Mouse (Mus musculus): ENCODE data around the gene Colgalt1. TPM values are rescaled to one million over a fixed set of nuclear protein-coding genes. Genes with fewer than 3 reads are reported as not detected.

Gene Colgalt1
- polyA plus RNA-seq (2014; fragmentation: Illumina TruSeq; extraction: RNeasy Lipid Tissue Mini Kit (QIAGEN cat#74804); ENCODE audit: low read depth, low replicate concordance), result 29.0 TPM

DNA sequence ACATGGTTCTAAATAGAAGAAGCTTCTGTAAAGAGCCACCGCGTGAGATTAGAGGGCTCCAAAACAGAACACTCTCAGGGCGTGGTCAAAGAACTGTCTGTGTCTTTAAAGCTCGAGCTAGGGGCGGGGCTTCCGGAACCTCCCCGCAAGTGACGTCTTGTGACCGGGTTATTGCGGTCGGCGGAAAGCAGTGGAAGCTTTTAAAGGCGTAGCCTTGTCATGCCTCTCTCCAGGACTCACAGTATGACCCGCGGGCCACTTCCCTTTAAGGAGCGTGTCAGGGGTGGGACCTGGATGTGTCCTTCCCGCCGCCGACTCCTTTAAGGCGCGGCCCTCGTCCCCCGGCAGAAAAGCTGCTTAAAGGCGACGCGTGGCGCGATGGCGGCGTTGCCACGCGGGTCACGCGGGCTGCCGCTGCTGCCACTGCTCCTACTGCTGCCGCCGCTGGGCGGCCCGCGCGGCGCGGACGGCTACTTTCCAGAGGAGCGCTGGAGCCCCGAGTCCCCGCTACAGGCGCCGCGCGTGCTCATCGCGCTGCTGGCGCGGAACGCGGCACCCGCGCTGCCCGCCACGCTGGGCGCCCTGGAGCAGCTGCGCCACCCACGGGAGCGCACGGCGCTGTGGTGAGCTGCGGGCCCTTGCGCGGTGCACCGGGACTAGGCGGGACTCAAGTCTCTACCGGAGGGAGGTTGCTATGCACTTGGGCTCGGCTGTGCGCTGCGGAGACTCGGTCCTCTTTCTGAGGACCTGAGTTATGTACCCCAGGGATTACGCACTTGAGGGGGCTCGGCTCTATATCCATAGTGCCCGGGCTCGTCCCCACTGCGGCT, at the start of gene Colgalt1:
Gene Colgalt1 (plus strand): TSS at position 177 of the 830 bp plus-strand sequence.

DNA sequence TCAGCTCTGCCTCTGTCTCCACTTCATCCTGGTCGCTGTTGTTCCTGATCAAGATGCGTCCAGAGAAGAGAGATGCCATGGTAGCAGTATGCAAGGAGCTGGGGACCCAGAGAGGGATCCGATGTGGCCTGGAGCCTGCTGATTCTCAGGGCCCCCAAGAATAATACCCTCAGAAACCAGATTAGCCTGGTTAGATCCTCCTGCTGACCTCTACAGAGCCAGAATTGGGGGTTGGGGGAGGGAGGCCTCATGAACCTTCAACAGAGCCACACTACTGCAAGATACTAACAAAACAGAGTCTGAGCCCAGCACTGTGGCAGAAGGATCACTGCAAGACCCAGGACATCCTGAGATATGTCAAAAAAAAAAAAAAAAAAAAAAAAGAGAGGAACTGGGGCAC, 44.3 kb upstream of the Colgalt1 start, which contains the start of gene Nxnl1:
Gene Nxnl1 (minus strand): TSS at position 101 of the 400 bp plus-strand sequence.

DNA sequence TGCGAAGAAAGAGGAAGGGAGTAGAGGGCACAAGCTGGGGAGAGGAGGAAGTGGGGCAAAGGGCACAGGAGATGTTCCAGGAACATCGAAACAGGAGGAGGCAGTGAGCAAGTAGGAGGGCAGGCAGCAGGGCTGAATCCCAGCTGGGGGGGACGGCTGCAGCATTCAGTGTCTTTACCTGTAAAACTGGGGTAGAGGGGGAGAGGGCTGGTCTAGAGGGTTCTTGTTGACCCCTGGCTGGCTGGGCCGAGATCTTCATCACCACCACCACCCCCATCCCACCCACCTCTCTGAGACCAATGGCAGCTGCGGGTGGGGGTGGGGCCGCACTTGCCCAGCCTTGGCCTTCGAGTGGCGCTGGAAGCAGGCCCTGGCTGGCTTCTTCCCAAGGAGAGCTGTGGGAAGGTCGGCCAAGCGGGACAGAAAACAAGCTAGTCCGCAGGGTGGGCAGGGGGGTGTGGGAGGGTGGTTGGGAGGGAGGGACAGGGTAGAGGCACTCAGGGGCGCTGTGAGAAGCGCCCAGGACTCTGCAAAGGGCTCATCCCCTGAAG, 42.3 kb upstream of the Colgalt1 start, which contains the start of gene Slc27a1:
Gene Slc27a1 (plus strand): TSS at position 496 of the 551 bp plus-strand sequence.

DNA sequence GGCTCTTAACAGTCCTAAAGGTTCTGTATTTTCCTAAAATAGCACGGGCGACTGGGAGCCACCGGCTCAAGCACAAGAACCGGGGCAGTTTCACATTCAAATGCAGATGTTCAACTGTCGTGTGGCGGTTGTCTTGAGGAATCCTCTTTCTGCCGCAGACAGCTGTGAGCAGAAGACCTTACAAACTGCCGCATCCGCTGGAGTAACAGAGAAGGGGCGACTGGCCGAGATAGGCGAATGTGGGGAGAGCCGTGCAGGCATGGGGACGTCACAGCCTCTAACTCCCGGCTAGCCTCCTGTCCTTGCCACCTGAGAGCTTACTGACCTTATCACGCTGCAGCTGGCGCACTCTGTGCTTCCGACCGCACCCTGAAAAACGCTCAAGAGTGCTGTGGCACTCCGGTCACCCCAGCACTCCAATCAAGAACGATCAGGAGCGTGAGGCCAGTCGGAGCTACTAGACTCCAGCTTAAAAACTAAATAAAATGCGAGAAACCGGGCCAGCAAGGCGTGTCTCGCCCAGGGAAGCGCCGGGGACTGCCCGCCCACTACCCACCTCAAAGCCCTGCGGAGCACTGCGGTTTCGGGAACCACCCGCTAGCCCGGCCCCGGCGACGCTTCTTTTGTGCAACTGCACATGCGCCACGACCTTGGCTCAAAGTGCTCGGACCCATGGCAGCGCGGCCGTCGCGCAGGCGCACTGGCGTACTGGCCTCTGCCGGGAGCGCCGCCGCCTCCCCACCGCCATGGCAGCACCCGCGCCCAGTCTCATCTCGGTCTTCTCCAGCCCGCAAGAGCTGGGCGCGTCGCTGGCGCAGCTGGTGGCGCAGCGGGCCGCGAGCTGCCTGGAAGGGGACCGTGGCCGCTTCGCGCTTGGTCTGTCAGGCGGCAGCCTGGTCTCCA, 19.1 kb upstream of the Colgalt1 start, which contains the start of gene Pgls:
Gene Pgls (plus strand): TSS at position 706 of the 903 bp plus-strand sequence.

DNA sequence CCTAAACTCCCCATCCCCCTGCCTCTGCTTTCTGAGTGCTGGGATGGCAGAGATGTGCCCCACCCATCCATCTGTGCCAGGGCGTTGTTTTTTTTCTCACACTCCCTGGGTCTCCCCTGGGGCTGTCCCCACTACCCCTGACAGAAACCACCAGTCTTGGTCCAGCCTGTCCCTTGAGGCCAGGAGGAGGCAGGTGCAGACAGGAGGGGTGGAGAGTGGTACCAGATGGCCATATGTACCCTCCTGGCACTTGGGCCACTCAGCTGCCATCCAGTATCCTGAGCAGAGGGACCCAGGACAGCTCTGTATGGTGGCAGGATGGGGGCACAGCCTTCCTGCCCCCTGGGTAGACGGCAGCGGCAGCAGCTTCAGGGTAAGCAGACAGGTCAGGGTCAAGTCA, 13.3 kb upstream of the Colgalt1 start, which contains the start of gene Fam129c:
Gene Fam129c (plus strand): TSS at position 198 of the 400 bp plus-strand sequence.

DNA sequence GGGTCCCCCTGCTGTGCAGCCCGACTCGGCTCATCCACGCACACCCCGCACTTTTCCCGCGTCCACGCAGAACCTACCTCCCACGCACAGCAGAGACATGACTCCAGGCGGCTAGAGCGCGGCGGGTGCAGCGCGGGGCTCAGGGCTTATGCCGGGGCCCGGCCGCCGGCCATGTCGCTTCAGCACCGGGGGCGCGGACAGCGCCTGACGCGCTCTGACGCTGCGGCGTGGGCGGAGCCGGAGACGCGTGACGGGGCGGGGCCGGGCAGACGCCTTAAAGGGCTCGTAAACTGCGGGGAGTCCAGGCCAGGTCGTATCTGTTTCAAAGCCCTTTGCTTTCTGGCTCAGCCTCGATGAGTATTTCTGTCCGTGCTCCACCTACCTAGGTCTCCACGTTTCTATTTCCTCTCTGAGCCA, 60.8 kb downstream of the Colgalt1 start, which contains the start of gene Unc13a:
Gene Unc13a (minus strand): TSS at position 209 of the 417 bp plus-strand sequence.

Other genes with a start within 250 kb of the Colgalt1 start
- gene Use1, start 244.2 kb upstream of the Colgalt1 start, polyA plus RNA-seq (2014; fragmentation: Illumina TruSeq; extraction: RNeasy Lipid Tissue Mini Kit (QIAGEN cat#74804); ENCODE audit: low read depth, low replicate concordance), result 5.1 TPM
- gene Ocel1, start 239.7 kb upstream of the Colgalt1 start, polyA plus RNA-seq (2014; fragmentation: Illumina TruSeq; extraction: RNeasy Lipid Tissue Mini Kit (QIAGEN cat#74804); ENCODE audit: low read depth, low replicate concordance), result 1.1 TPM
- gene Nr2f6, start 229.0 kb upstream of the Colgalt1 start, polyA plus RNA-seq (2014; fragmentation: Illumina TruSeq; extraction: RNeasy Lipid Tissue Mini Kit (QIAGEN cat#74804); ENCODE audit: low read depth, low replicate concordance), result 9.2 TPM
- 1.0 TPM for gene Ushbp1, start 215.2 kb upstream of the Colgalt1 start, polyA plus RNA-seq (2014; fragmentation: Illumina TruSeq; extraction: RNeasy Lipid Tissue Mini Kit (QIAGEN cat#74804); ENCODE audit: low read depth, low replicate concordance)
- 20.7 TPM for gene Babam1, start 214.1 kb upstream of the Colgalt1 start, polyA plus RNA-seq (2014; fragmentation: Illumina TruSeq; extraction: RNeasy Lipid Tissue Mini Kit (QIAGEN cat#74804); ENCODE audit: low read depth, low replicate concordance)
- gene Ankle1, start 205.0 kb upstream of the Colgalt1 start, polyA plus RNA-seq (2014; fragmentation: Illumina TruSeq; extraction: RNeasy Lipid Tissue Mini Kit (QIAGEN cat#74804); ENCODE audit: low read depth, low replicate concordance), result not detected
- gene Abhd8, start 147.3 kb upstream of the Colgalt1 start, polyA plus RNA-seq (2014; fragmentation: Illumina TruSeq; extraction: RNeasy Lipid Tissue Mini Kit (QIAGEN cat#74804); ENCODE audit: low read depth, low replicate concordance), result not detected
- gene Mrpl34, start 146.0 kb upstream of the Colgalt1 start, polyA plus RNA-seq (2014; fragmentation: Illumina TruSeq; extraction: RNeasy Lipid Tissue Mini Kit (QIAGEN cat#74804); ENCODE audit: low read depth, low replicate concordance), result 5.9 TPM
- gene Dda1, start 141.8 kb upstream of the Colgalt1 start, polyA plus RNA-seq (2014; fragmentation: Illumina TruSeq; extraction: RNeasy Lipid Tissue Mini Kit (QIAGEN cat#74804); ENCODE audit: low read depth, low replicate concordance), result 1.1 TPM
- gene Ano8, start 125.0 kb upstream of the Colgalt1 start, polyA plus RNA-seq (2014; fragmentation: Illumina TruSeq; extraction: RNeasy Lipid Tissue Mini Kit (QIAGEN cat#74804); ENCODE audit: low read depth, low replicate concordance), result 0.45 TPM
- 0.64 TPM for gene Gtpbp3, start 122.9 kb upstream of the Colgalt1 start, polyA plus RNA-seq (2014; fragmentation: Illumina TruSeq; extraction: RNeasy Lipid Tissue Mini Kit (QIAGEN cat#74804); ENCODE audit: low read depth, low replicate concordance)
- 3.6 TPM for gene Plvap, start 99.2 kb upstream of the Colgalt1 start, polyA plus RNA-seq (2014; fragmentation: Illumina TruSeq; extraction: RNeasy Lipid Tissue Mini Kit (QIAGEN cat#74804); ENCODE audit: low read depth, low replicate concordance)
- gene Ccdc194, start 85.3 kb upstream of the Colgalt1 start, polyA plus RNA-seq (2014; fragmentation: Illumina TruSeq; extraction: RNeasy Lipid Tissue Mini Kit (QIAGEN cat#74804); ENCODE audit: low read depth, low replicate concordance), result not detected
- gene Bst2, start 73.5 kb upstream of the Colgalt1 start, polyA plus RNA-seq (2014; fragmentation: Illumina TruSeq; extraction: RNeasy Lipid Tissue Mini Kit (QIAGEN cat#74804); ENCODE audit: low read depth, low replicate concordance), result 29.0 TPM
- 3.5 TPM for gene Mvb12a, start 68.1 kb upstream of the Colgalt1 start, polyA plus RNA-seq (2014; fragmentation: Illumina TruSeq; extraction: RNeasy Lipid Tissue Mini Kit (QIAGEN cat#74804); ENCODE audit: low read depth, low replicate concordance)
- gene Tmem221, start 52.1 kb upstream of the Colgalt1 start, polyA plus RNA-seq (2014; fragmentation: Illumina TruSeq; extraction: RNeasy Lipid Tissue Mini Kit (QIAGEN cat#74804); ENCODE audit: low read depth, low replicate concordance), result not detected
- gene Nxnl1, start 44.4 kb upstream of the Colgalt1 start, polyA plus RNA-seq (2014; fragmentation: Illumina TruSeq; extraction: RNeasy Lipid Tissue Mini Kit (QIAGEN cat#74804); ENCODE audit: low read depth, low replicate concordance), result not detected
- gene Slc27a1, start 42.1 kb upstream of the Colgalt1 start, polyA plus RNA-seq (2014; fragmentation: Illumina TruSeq; extraction: RNeasy Lipid Tissue Mini Kit (QIAGEN cat#74804); ENCODE audit: low read depth, low replicate concordance), result 0.90 TPM
- 0.69 TPM for gene Pgls, start 18.8 kb upstream of the Colgalt1 start, polyA plus RNA-seq (2014; fragmentation: Illumina TruSeq; extraction: RNeasy Lipid Tissue Mini Kit (QIAGEN cat#74804); ENCODE audit: low read depth, low replicate concordance)
- gene Fam129c, start 13.3 kb upstream of the Colgalt1 start, polyA plus RNA-seq (2014; fragmentation: Illumina TruSeq; extraction: RNeasy Lipid Tissue Mini Kit (QIAGEN cat#74804); ENCODE audit: low read depth, low replicate concordance), result not detected
- not detected for gene Unc13a, start 60.8 kb downstream of the Colgalt1 start, polyA plus RNA-seq (2014; fragmentation: Illumina TruSeq; extraction: RNeasy Lipid Tissue Mini Kit (QIAGEN cat#74804); ENCODE audit: low read depth, low replicate concordance)
- 0.11 TPM for gene Jak3, start 65.3 kb downstream of the Colgalt1 start, polyA plus RNA-seq (2014; fragmentation: Illumina TruSeq; extraction: RNeasy Lipid Tissue Mini Kit (QIAGEN cat#74804); ENCODE audit: low read depth, low replicate concordance)
- not detected for gene Insl3, start 78.2 kb downstream of the Colgalt1 start, polyA plus RNA-seq (2014; fragmentation: Illumina TruSeq; extraction: RNeasy Lipid Tissue Mini Kit (QIAGEN cat#74804); ENCODE audit: low read depth, low replicate concordance)
- 2.3 TPM for gene B3gnt3, start 90.8 kb downstream of the Colgalt1 start, polyA plus RNA-seq (2014; fragmentation: Illumina TruSeq; extraction: RNeasy Lipid Tissue Mini Kit (QIAGEN cat#74804); ENCODE audit: low read depth, low replicate concordance)
- not detected for gene Fcho1, start 114.7 kb downstream of the Colgalt1 start, polyA plus RNA-seq (2014; fragmentation: Illumina TruSeq; extraction: RNeasy Lipid Tissue Mini Kit (QIAGEN cat#74804); ENCODE audit: low read depth, low replicate concordance)

Data from liver, adult 10 weeks (tissue).